Mouse (Mus musculus): ENCODE measurements around the gene Lfng. TPM values are rescaled to one million over a fixed set of nuclear protein-coding genes. Genes with fewer than 3 reads are reported as not detected.

Gene Lfng
- total and polyA plus RNA-seq, 3 experiments: not detected

DNA sequence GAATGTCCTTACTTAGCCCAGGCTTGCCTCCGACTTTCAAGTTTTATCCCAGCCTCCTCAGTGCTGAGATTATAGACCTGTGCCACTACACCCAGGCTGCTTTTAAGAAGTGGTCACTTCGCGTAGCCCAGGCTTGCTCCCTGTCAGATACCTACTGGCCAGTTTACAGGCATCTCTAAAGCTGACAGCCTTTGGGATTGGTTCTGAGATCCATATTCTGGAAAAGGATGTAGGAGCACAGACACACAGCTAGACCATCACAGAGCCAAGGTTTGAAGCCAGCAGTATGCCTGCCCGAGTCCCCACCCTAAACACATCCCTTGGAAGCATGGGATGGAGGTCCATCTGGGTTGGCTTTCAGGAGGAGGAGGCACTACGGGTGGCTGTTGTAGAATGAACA is 39.4 kb upstream of the Lfng start:
- H3K4me3 ChIP-seq (replicated peaks in 1 of 3; ENCODE audit: low read depth in 2 of 3, low read length in 2 of 3, poor library complexity in 1 of 3): no peak overlapping the region
- H3K9me3 ChIP-seq (replicated peaks; ENCODE audit: low read length): no peaks in the 10 kb centered on the region
- peaks cover 25% of the 10 kb centered on the region for H3K27me3 ChIP-seq (replicated peaks)
- no peaks in the 10 kb centered on the region for H3K36me3 ChIP-seq (replicated peaks in 1 of 2; ENCODE audit: control insufficient read depth in 1 of 2, insufficient read depth in 1 of 2, low read length in 1 of 2)
- dilution Hi-C loops (cut with MboI; ENCODE audit: extremely low pct_ligation_motif_present, extremely low pct_unique_long_range_greater_than_20kb, low sequenced_read_pairs) (no loop called here), in situ Hi-C loops (cut with MboI; ENCODE audit: low pct_ligation_motif_present, low pct_unique_long_range_greater_than_20kb, low sequenced_read_pairs) (no loop called here)
- peaks cover 3 to 23% of the 10 kb centered on the region in 2 experiments for H3K4me1 ChIP-seq (ENCODE audit: control insufficient read depth in 1 of 2, insufficient read depth in 2 of 2)
- no peak overlapping the region for H3K4me2 ChIP-seq (ENCODE audit: insufficient read depth, low read depth, poor library complexity, severe bottlenecking)
- H3K79me2 ChIP-seq (replicated peaks; ENCODE audit: control insufficient read depth, extremely low read depth, insufficient read depth, poor library complexity, severe bottlenecking): no peaks in the 10 kb centered on the region
- no peak for DNase-seq (ENCODE audit: extremely low read depth)
- no peak overlapping the region for H3K9ac ChIP-seq (ENCODE audit: insufficient read depth, low read depth)
- no peak overlapping the region for H3K27ac ChIP-seq (ENCODE audit: insufficient read depth, low read depth)
- no peak for TF ChIP-seq POLR2AphosphoS2 (IDR thresholded peaks at IDR 0.05; ENCODE audit: low read depth, low read length)
- TF ChIP-seq IRF4 (IDR thresholded peaks at IDR 0.05; ENCODE audit: low read depth, low read length): no peak
- no peak for TF ChIP-seq RAD21 (IDR thresholded peaks at IDR 0.05; ENCODE audit: low read depth, low read length)
- TF ChIP-seq ZMIZ1 (IDR thresholded peaks at IDR 0.05; ENCODE audit: low read depth, low read length): no peak
- TF ChIP-seq USF2 (conservative IDR thresholded peaks at IDR 0.05; ENCODE audit: low read depth, low read length): no peak
- TF ChIP-seq POLR2A (IDR thresholded peaks at IDR 0.05; ENCODE audit: low read depth, low read length): no peak
- no peak for TF ChIP-seq USF1 (IDR thresholded peaks at IDR 0.05; ENCODE audit: low read depth, low read length)
- TF ChIP-seq GABPA (IDR thresholded peaks at IDR 0.05; ENCODE audit: insufficient replicate concordance, low read depth, low read length): no peak
- TF ChIP-seq CHD1 (IDR thresholded peaks at IDR 0.05; ENCODE audit: low read depth, low read length): no peak
- TF ChIP-seq PAX5 (IDR thresholded peaks at IDR 0.05; ENCODE audit: low read length): no peak
- TF ChIP-seq RCOR1 (conservative IDR thresholded peaks at IDR 0.05; ENCODE audit: low read depth, low read length): no peak
- TF ChIP-seq ETS1 (conservative IDR thresholded peaks at IDR 0.05; ENCODE audit: low read depth, low read length): no peak
- no peak for TF ChIP-seq HCFC1 (IDR thresholded peaks at IDR 0.05; ENCODE audit: low read depth, low read length)
- TF ChIP-seq ELF1 (IDR thresholded peaks at IDR 0.05; ENCODE audit: low read depth, low read length): no peak
- TF ChIP-seq MAX (IDR thresholded peaks at IDR 0.05; ENCODE audit: low read length): no peak
- TF ChIP-seq TCF12 (IDR thresholded peaks at IDR 0.05; ENCODE audit: low read depth, low read length): no peak
- no peak for TF ChIP-seq MYC (IDR thresholded peaks at IDR 0.05; ENCODE audit: low read depth, low read length)
- TF ChIP-seq MXI1 (IDR thresholded peaks at IDR 0.05; ENCODE audit: low read depth, low read length): no peak
- TF ChIP-seq MEF2A (IDR thresholded peaks at IDR 0.05; ENCODE audit: borderline replicate concordance, low read depth, low read length): no peak

DNA sequence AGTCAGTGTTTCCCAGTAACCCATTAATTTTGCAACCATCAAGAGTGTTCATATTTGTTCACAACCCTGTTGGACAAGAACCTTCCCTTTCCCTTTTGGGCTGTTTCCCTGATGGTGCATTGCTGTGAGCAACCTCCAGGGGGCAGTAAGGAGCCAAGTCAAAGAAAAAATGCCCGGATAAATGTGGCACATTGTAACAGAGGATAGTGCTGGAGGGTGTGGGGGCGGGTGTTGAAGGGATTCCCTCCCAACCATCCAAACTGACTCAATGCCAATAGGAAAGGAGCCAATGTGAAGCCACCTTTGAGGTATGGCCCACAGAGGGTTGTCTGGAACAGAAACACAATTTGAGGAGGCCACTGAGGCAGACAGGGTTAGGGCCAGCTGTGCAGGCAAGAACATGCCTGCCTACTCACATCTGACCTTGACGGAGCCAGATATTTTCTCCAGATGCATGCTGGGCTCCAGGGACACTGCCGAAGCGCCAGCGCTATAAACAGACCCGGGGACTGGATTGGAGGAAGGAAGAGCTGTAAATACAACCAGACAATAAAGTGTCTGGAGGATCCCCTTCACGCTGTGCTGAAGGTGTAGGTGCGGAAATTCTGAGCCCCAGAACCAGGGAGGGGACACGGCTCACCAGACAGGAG is 38.7 kb upstream of the Lfng start:
- Histone ChIP-seq H3K9ac (ENCODE audit: insufficient read depth, low read depth) (no peak overlapping the region), H3K4me1 (ENCODE audit: control insufficient read depth in 1 of 2, insufficient read depth in 2 of 2) (peaks cover under 1 to 18% of the 10 kb centered on the region in 2 experiments), H3K36me3 (replicated peaks in 1 of 2; ENCODE audit: control insufficient read depth in 1 of 2, insufficient read depth in 1 of 2, low read length in 1 of 2) (no peaks in the 10 kb centered on the region), H3K9me3 (replicated peaks; ENCODE audit: low read length) (no peaks in the 10 kb centered on the region), H3K4me2 (ENCODE audit: insufficient read depth, low read depth, poor library complexity, severe bottlenecking) (peak overlapping the region; percentile 10; the same call in 1 of the 2 replicates), H3K27me3 (replicated peaks) (peaks cover 21% of the 10 kb centered on the region), H3K79me2 (replicated peaks; ENCODE audit: control insufficient read depth, extremely low read depth, insufficient read depth, poor library complexity, severe bottlenecking) (no peaks in the 10 kb centered on the region), H3K4me3 (replicated peaks in 1 of 3; ENCODE audit: low read depth in 2 of 3, low read length in 2 of 3, poor library complexity in 1 of 3) (no peak overlapping the region), H3K27ac (ENCODE audit: insufficient read depth, low read depth) (no peak overlapping the region)
- DNase-seq (ENCODE audit: extremely low read depth): peak; percentile 59
- in situ Hi-C loops (cut with MboI; ENCODE audit: low pct_ligation_motif_present, low pct_unique_long_range_greater_than_20kb, low sequenced_read_pairs) (no loop called here), dilution Hi-C loops (cut with MboI; ENCODE audit: extremely low pct_ligation_motif_present, extremely low pct_unique_long_range_greater_than_20kb, low sequenced_read_pairs) (no loop called here)
- peak; percentile 88 for TF ChIP-seq SMC3 (IDR thresholded peaks at IDR 0.05; ENCODE audit: low read depth, low read length)
- TF ChIP-seq ZC3H11A (IDR thresholded peaks at IDR 0.05; ENCODE audit: low read depth, low read length): peak; percentile 14; the same call in 1 of the 2 replicates
- no peak for TF ChIP-seq IRF4 (IDR thresholded peaks at IDR 0.05; ENCODE audit: low read depth, low read length)
- no peak for TF ChIP-seq JUN (IDR thresholded peaks at IDR 0.05; ENCODE audit: insufficient read depth, low read depth, low read length)
- TF ChIP-seq USF2 (conservative IDR thresholded peaks at IDR 0.05; ENCODE audit: low read depth, low read length): no peak
- TF ChIP-seq UBTF (IDR thresholded peaks at IDR 0.05; ENCODE audit: low read depth, low read length): no peak
- TF ChIP-seq MEF2A (IDR thresholded peaks at IDR 0.05; ENCODE audit: borderline replicate concordance, low read depth, low read length): no peak
- TF ChIP-seq MAZ (IDR thresholded peaks at IDR 0.05; ENCODE audit: low read depth, low read length): no peak
- TF ChIP-seq ZKSCAN1 (IDR thresholded peaks at IDR 0.05; ENCODE audit: borderline replicate concordance, low read depth, low read length): no peak
- no peak for TF ChIP-seq MXI1 (IDR thresholded peaks at IDR 0.05; ENCODE audit: low read depth, low read length)
- no peak for TF ChIP-seq NELFE (IDR thresholded peaks at IDR 0.05; ENCODE audit: low read depth, low read length)
- no peak for TF ChIP-seq ELF1 (IDR thresholded peaks at IDR 0.05; ENCODE audit: low read depth, low read length)
- no peak for TF ChIP-seq POLR2AphosphoS2 (IDR thresholded peaks at IDR 0.05; ENCODE audit: low read depth, low read length)
- peak; percentile 63; the same call in 1 of the 2 replicates for TF ChIP-seq ZNF384 (IDR thresholded peaks at IDR 0.05; ENCODE audit: low read depth, low read length)
- TF ChIP-seq CTCF (conservative IDR thresholded peaks at IDR 0.05 in 1 of 2, IDR thresholded peaks at IDR 0.05 in 1 of 2; ENCODE audit: low read depth in 2 of 2, low read length in 2 of 2): peak; percentile 87 to 96
- no peak for TF ChIP-seq BHLHE40 (IDR thresholded peaks at IDR 0.05; ENCODE audit: low read depth, low read length)
- TF ChIP-seq RAD21 (IDR thresholded peaks at IDR 0.05; ENCODE audit: low read depth, low read length): peak; percentile 60
- TF ChIP-seq GABPA (IDR thresholded peaks at IDR 0.05; ENCODE audit: insufficient replicate concordance, low read depth, low read length): no peak
- no peak for TF ChIP-seq NRF1 (IDR thresholded peaks at IDR 0.05; ENCODE audit: low read depth, low read length)
- no peak for TF ChIP-seq POLR2A (IDR thresholded peaks at IDR 0.05; ENCODE audit: low read depth, low read length)
- TF ChIP-seq ETS1 (conservative IDR thresholded peaks at IDR 0.05; ENCODE audit: low read depth, low read length): no peak

All from CH12.LX (cell line).